Mouse (Mus musculus) forebrain, embryonic 11.5 days (tissue): ENCODE measurements around the gene Ccr1. TPM values are rescaled to one million over a fixed set of nuclear protein-coding genes. Genes with fewer than 3 reads are reported as not detected.

Experiments used
- polyA plus RNA-seq: library from polyadenylated mRNA; unstranded; fragments of >200 nt; fragmentation: Nextera tagmentation; extraction: Ambion mirVana; gene quantifications from 2 replicates; pipeline ENCODE4 v1.2.1, GENCODE M21; 2014

Gene Ccr1
- polyA plus RNA-seq, 1 experiment from 2014 or later: 0.60 TPM

Other genes with a start within 250 kb of the Ccr1 start
- gene Cxcr6, start 162.2 kb downstream of the Ccr1 start, polyA plus RNA-seq: 0.09 and 0.19 TPM in 2 replicates
- gene Fyco1, start 116.8 kb downstream of the Ccr1 start, polyA plus RNA-seq: 8.9 and 11.0 TPM in 2 replicates
- 0.04 and 0.08 TPM in 2 replicates for gene Xcr1, start 106.7 kb downstream of the Ccr1 start, polyA plus RNA-seq
- not detected in 2 replicates for gene Ccr1l1, start 9.7 kb upstream of the Ccr1 start, polyA plus RNA-seq
- gene Ccr3, start 53.3 kb upstream of the Ccr1 start, polyA plus RNA-seq: not detected in 2 replicates
- 0.11 and 0.21 TPM in 2 replicates for gene Ccr2, start 133.3 kb upstream of the Ccr1 start, polyA plus RNA-seq
- 0.12 and 0.55 TPM in 2 replicates for gene Ccr5, start 152.9 kb upstream of the Ccr1 start, polyA plus RNA-seq